In the genomic region with DNA sequence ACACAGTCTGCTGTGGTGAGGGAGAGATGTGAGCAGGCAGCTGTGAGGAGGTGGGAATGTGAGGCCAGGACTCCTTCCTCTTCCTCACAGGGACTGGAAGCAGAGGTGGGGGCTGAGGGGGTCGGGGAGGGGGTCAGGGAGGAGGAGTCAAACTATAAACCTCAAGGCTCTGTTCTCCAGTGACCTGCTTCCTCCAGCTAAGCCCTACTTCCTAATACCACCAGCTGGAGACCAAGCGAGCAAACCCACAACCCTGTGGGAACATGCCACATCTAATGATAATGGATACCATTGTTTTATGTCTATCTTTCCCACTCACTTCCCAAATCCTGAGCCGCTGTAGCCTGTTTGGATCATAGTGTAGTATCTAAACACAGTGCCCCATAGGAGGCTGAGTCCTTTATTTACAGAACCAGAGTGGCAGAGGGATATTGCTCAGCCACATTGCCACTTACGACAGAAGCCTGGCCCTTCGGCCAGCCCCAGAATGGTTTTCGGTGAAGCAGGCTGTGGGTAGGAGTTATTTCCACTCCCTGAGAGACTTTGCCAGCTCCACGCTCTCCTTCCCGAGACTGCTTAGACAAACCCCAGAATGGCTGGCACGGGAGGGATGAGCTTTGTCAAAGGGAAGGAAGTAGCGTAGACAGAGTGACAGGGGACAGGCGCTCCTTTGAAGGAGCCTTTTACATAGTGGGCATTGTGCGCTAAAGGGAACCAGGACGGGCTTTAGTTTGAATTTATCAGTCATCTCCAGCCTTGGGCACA, we compare ENCODE assay signal across 17 mouse cellular contexts.
DNase-seq lines count a peak whose midpoint lies in the region; ATAC-seq lines count a peak whose summit lies in the region.
"Had no signal": no experiment of that assay in that cellular context is flagged by ENCODE, and none has a peak within 500 bp of the region (broad histone marks: within the 10 kb centered on the region; RNA-seq: fewer than 3 reads in every experiment).

No protein-coding gene starts in this region.

- peaks cover 20% of the 10 kb centered on the region for H3K4me1 ChIP-seq in heart, embryonic 12.5 days (replicated peaks)
- peaks cover 26% of the 10 kb centered on the region for H3K4me1 ChIP-seq in liver, embryonic 12.5 days
- H3K4me1 ChIP-seq in limb, embryonic 10.5 days: peaks cover 12% of the 10 kb centered on the region
- H3K4me1 ChIP-seq: forebrain, embryonic 15.5 days had no signal

- H3K4me2 ChIP-seq in heart, embryonic 12.5 days: 0 out of 2 replicates have a peak overlapping the region, but pooled peaks have one; percentile 17
- no peak overlapping the region for H3K4me2 ChIP-seq in liver, embryonic 12.5 days
- H3K4me2 ChIP-seq: forebrain, embryonic 15.5 days; intestine, embryonic 15.5 days; kidney, embryonic 15.5 days; stomach, embryonic 15.5 days had no signal

- intact Hi-C loops in heart, postnatal 25 days (cut with DNase I): no loop called here

- peaks cover 11% of the 10 kb centered on the region for H3K36me3 ChIP-seq in heart, embryonic 12.5 days
- no peaks in the 10 kb centered on the region for H3K36me3 ChIP-seq in liver, embryonic 12.5 days
- peaks cover 11% of the 10 kb centered on the region for H3K36me3 ChIP-seq in limb, embryonic 10.5 days
- H3K36me3 ChIP-seq: forebrain, embryonic 15.5 days; G1E; intestine, embryonic 15.5 days; stomach, embryonic 15.5 days had no signal

- no peak overlapping the region for H3K4me3 ChIP-seq in heart, embryonic 12.5 days
- no peak overlapping the region for H3K4me3 ChIP-seq in liver, embryonic 12.5 days
- H3K4me3 ChIP-seq in limb, embryonic 10.5 days: no peak overlapping the region
- H3K4me3 ChIP-seq: forebrain, embryonic 15.5 days; intestine, embryonic 15.5 days; kidney, embryonic 15.5 days; stomach, embryonic 15.5 days had no signal

- no peak for ATAC-seq in heart, embryonic 12.5 days (ENCODE audit: insufficient number of reproducible peaks, low FRiP score)
- no peak for ATAC-seq in liver, embryonic 12.5 days
- ATAC-seq in activated CD4-positive, CD25-positive, alpha-beta regulatory T cell, adult 4 months: no peak
- ATAC-seq: forebrain, embryonic 15.5 days; intestine, embryonic 15.5 days had no signal

- DNase-seq in heart, postnatal 25 days (ENCODE audit: low spot score): no peak
- DNase-seq in liver: no peak
- DNase-seq in brain, adult 2 months (ENCODE audit: low read depth, low spot score): peak; percentile 40
- no peak for DNase-seq in limb, embryonic 10.5 days (ENCODE audit: low spot score)
- DNase-seq in ovary, postnatal 10 days (ENCODE audit: low spot score): no peak
- DNase-seq: adrenal gland, adult 8-10 months; cerebellum, adult 2 months; gastrocnemius, postnatal 14 days; thymus, postnatal 14 days had no signal

- no peaks in the 10 kb centered on the region for H3K9me3 ChIP-seq in heart, embryonic 12.5 days (replicated peaks)
- H3K9me3 ChIP-seq in liver, embryonic 12.5 days (replicated peaks): no peaks in the 10 kb centered on the region
- no peaks in the 10 kb centered on the region for H3K9me3 ChIP-seq in limb, embryonic 10.5 days (replicated peaks)
- H3K9me3 ChIP-seq: forebrain, embryonic 15.5 days; intestine, embryonic 15.5 days; kidney, embryonic 15.5 days; stomach, embryonic 15.5 days had no signal

- WGBS in heart, embryonic 12.5 days: 56% methylated on average over 13 of the region's 13 CpGs
- 44% methylated on average over 13 of the region's 13 CpGs for WGBS in liver, embryonic 12.5 days (ENCODE audit: insufficient replicate concordance)
- 84% methylated on average over 13 of the region's 13 CpGs for WGBS in limb, embryonic 10.5 days

- no peaks in the 10 kb centered on the region for H3K27me3 ChIP-seq in heart, embryonic 12.5 days (replicated peaks)
- H3K27me3 ChIP-seq in liver, embryonic 12.5 days (replicated peaks): no peaks in the 10 kb centered on the region
- no peaks in the 10 kb centered on the region for H3K27me3 ChIP-seq in limb, embryonic 10.5 days (ENCODE audit: low read depth, poor library complexity, severe bottlenecking)
- H3K27me3 ChIP-seq: forebrain, embryonic 15.5 days; intestine, embryonic 15.5 days; kidney, embryonic 15.5 days; stomach, embryonic 15.5 days had no signal

- H3K27ac ChIP-seq in heart, embryonic 12.5 days (ENCODE audit: poor library complexity, severe bottlenecking): peak overlapping the region; percentile 58; the same call in 1 of the 2 replicates
- H3K27ac ChIP-seq in liver, embryonic 12.5 days: 0 out of 2 replicates have a peak overlapping the region, but pooled peaks have one; percentile 5
- 0 out of 2 replicates have a peak overlapping the region, but pooled peaks have one; percentile 37 for H3K27ac ChIP-seq in limb, embryonic 10.5 days
- H3K27ac ChIP-seq: forebrain, embryonic 15.5 days; intestine, embryonic 15.5 days; kidney, embryonic 15.5 days; stomach, embryonic 15.5 days had no signal

- H3K9ac ChIP-seq in heart, embryonic 12.5 days: no peak overlapping the region
- no peak overlapping the region for H3K9ac ChIP-seq in liver, embryonic 12.5 days
- H3K9ac ChIP-seq: forebrain, embryonic 15.5 days; intestine, embryonic 15.5 days; kidney, embryonic 15.5 days; stomach, embryonic 15.5 days had no signal

Comparison
In these comparisons a context has a peak if more than half of its experiments do, and no peak if none do; other contexts are left out.
1. H3K27ac ChIP-seq: peak in every context shown above with its lines; median percentile 58 in heart, embryonic 12.5 days; 37 in limb, embryonic 10.5 days; 5 in liver, embryonic 12.5 days.